Mouse (Mus musculus) forebrain, embryonic 16.5 days (tissue): ENCODE data around the gene Pik3cb. TPM values are rescaled to one million over a fixed set of nuclear protein-coding genes. Genes with fewer than 3 reads are reported as not detected.

Experiments used
- ATAC-seq: fragments of 200-750 bp; cut with Nextera tagmentation; 2 replicates; pipeline ENCODE4 v1.8.0; 2017; ENCODE audit warnings: mild to moderate bottlenecking, moderate library complexity
- H3K27ac ChIP-seq: fragments of 300-500 bp; sonication (generic); 2 replicates; pipeline ENCODE4 v1.5.1; 2014; ENCODE audit warnings: low read length, control low read depth
- H3K27me3 ChIP-seq: fragments of 300-500 bp; sonication (generic); replicated peaks from 2 replicates; pipeline ENCODE4 v1.6.1; 2014; ENCODE audit warnings: low read length; ENCODE audit not compliant: control insufficient read depth, insufficient read depth
- H3K36me3 ChIP-seq: fragments of 300-500 bp; sonication (generic); 2 replicates; pipeline ENCODE4 v1.6.1; 2014; ENCODE audit not compliant: control insufficient read depth, insufficient read depth
- H3K4me1 ChIP-seq: fragments of 300-500 bp; sonication (generic); replicated peaks from 2 replicates; pipeline ENCODE4 v1.6.1; 2014; ENCODE audit warnings: low read length; ENCODE audit not compliant: control insufficient read depth, insufficient read depth
- H3K4me2 ChIP-seq: fragments of 300-500 bp; sonication (generic); 2 replicates; pipeline ENCODE4 v1.6.1; 2014; ENCODE audit warnings: mild to moderate bottlenecking, low read length, control low read depth
- H3K4me3 ChIP-seq: fragments of 300-500 bp; sonication (generic); replicated peaks from 2 replicates; pipeline ENCODE4 v1.5.1; 2014; ENCODE audit warnings: mild to moderate bottlenecking, low read length, control low read depth
- H3K9ac ChIP-seq: fragments of 300-500 bp; sonication (generic); replicated peaks from 2 replicates; pipeline ENCODE4 v1.6.1; 2014; ENCODE audit warnings: low read depth, low read length, control low read depth
- H3K9me3 ChIP-seq: fragments of 300-500 bp; sonication (generic); 2 replicates; pipeline ENCODE4 v1.6.1; 2016; ENCODE audit warnings: low read length; ENCODE audit not compliant: control insufficient read depth
- WGBS: fragments of 180-500 bp; shearing (Covaris S2); extraction: QIAGEN DNeasy Blood & Tissue Kit; methylation state at CpG from one replicate; pipeline ENCODE4 v1.1.7; 2014; 5-methylcytosine and 5-hydroxymethylcytosine counted together
- polyA plus RNA-seq: library from polyadenylated mRNA; unstranded; fragments of >200 nt; fragmentation: Nextera tagmentation; extraction: Ambion mirVana; gene quantifications from 2 replicates; pipeline ENCODE4 v1.2.1, GENCODE M21; 2015

The Pik3cb gene
- polyA plus RNA-seq, 1 experiment from 2014 or later: 3.2 TPM

DNA sequence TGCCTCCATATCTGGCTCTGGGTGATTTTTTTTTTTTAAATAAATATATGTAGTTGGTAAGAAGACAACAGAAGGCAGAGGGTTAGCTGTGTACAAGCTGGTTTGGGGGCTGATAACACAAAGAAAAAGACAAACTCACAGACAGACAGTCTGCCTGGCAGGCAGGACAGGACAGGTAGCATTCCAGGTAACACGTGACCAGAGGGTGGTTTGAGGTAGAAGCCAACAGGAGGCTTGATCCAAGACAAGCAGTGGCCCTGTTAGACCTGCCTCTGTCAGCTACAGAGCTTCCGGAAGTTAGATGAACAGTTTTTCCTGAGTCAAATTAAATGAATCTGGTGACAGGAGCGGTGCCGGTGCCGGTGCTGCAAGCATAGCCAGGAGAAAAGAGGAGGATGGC lies 26.5 kb upstream of the Pik3cb start:
- Histone ChIP-seq H3K4me1 (peaks cover 16% of the 10 kb centered on the region), H3K4me3 (no peak overlapping the region), H3K4me2 (no peak overlapping the region), H3K9ac (no peak overlapping the region), H3K9me3 (no peaks in the 10 kb centered on the region), H3K36me3 (no peaks in the 10 kb centered on the region), H3K27me3 (no peaks in the 10 kb centered on the region), H3K27ac (no peak overlapping the region)
- WGBS: 48% methylated on average over 5 of the region's 5 CpGs
- ATAC-seq: no peak

- no peak overlapping the region for H3K27ac ChIP-seq
- H3K4me1 ChIP-seq: peaks cover 16% of the 10 kb centered on the region
- H3K27me3 ChIP-seq: no peaks in the 10 kb centered on the region
- 66% methylated on average over 6 of the region's 6 CpGs for WGBS
- H3K4me3 ChIP-seq: no peak overlapping the region
- no peak for ATAC-seq
- no peaks in the 10 kb centered on the region for H3K36me3 ChIP-seq
- H3K4me2 ChIP-seq: no peak overlapping the region
- no peak overlapping the region for H3K9ac ChIP-seq
- H3K9me3 ChIP-seq: no peaks in the 10 kb centered on the region
Measured at GRCm38 (mm10) chr9:99165956-99166355, 25.5 kb upstream of the Pik3cb start.

DNA sequence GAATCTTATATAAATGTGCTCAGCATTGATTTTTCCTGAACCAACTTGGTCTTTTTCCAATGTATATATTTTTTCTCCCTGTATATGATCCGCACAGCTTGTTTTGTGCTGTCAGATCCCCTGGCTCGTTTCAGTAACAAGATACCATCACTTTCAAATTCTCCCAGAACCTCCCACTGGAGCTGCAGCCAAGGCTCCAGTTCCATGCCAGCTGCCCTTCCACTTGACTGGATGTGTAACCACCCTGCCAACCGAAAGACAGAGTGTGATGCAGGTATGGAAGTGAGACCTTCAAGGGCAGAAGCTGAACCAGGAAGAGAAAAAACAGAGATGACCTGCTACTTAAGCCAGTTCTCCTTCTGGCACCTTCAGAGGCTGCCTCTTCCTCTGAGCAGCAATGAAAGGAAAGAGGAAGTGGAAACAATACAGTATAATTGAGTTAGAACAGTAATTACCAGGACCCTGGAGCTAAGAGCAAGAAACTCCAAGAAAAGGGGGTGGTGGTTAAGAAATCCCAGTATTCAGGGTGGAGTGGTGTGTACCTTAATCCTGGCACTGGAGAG lies 24.3 kb upstream of the Pik3cb start:
- Histone ChIP-seq H3K27ac (peak overlapping the region; percentile 12; the same call in 1 of the 2 replicates), H3K4me2 (no peak overlapping the region), H3K4me3 (no peak overlapping the region), H3K9ac (no peak overlapping the region), H3K27me3 (no peaks in the 10 kb centered on the region), H3K9me3 (no peaks in the 10 kb centered on the region), H3K36me3 (no peaks in the 10 kb centered on the region), H3K4me1 (peaks cover 16% of the 10 kb centered on the region)
- peak; percentile 36; the same call in 1 of the 2 replicates for ATAC-seq
- WGBS: 29% methylated on average over 3 of the region's 3 CpGs

- no peaks in the 10 kb centered on the region for H3K9me3 ChIP-seq
- no peak overlapping the region; the same call in 1 of the 2 replicates for H3K4me2 ChIP-seq
- no peak overlapping the region for H3K4me3 ChIP-seq
- H3K27me3 ChIP-seq: no peaks in the 10 kb centered on the region
- 36% methylated on average over 9 of the region's 9 CpGs for WGBS
- H3K4me1 ChIP-seq: peaks cover 16% of the 10 kb centered on the region
- no peaks in the 10 kb centered on the region for H3K36me3 ChIP-seq
- no peak overlapping the region for H3K9ac ChIP-seq
- no peak for ATAC-seq
- peak overlapping the region; percentile 21; the same call in 1 of the 2 replicates for H3K27ac ChIP-seq
Measured at GRCm38 (mm10) chr9:99164148-99164503, 23.7 kb upstream of the Pik3cb start.

DNA sequence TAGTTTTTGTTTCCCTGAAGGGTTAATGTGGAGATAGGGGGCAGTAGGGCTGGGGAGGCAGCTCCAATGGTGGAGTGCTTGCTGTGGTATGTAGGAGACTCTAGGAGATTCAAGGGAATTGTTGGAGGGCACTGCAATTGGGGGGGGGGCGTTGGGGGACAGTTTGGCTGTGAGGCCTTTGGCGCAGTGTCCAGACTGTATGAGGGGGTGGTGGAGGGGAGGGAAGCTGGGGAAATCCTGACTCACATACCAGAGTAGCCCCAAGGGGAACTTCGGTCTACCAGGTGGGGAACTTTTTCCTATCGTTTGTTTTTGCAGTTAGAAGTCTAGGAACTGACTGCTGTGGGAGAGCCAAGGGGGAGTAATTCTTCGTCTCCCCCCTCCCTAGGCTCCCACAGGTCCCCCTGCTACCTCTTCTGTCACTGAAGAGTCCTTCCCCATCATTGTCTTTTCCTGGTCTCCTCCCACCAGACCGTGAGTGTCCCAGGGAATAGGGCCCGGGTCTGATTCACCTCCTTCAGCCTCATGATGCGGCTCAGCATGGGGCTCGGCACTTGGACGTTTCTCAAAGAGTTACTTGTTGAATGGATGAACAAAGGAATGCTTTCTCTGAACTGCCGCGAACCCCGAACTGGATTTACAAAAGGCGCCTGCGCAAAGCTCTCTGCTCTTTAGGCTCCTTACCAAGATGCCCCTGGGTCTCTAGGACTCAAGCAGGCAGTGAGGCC lies 23.2 kb upstream of the Pik3cb start:
- Histone ChIP-seq H3K4me3 (no peak overlapping the region), H3K9ac (no peak overlapping the region), H3K4me2 (peak overlapping the region; percentile 9; the same call in 1 of the 2 replicates), H3K36me3 (no peaks in the 10 kb centered on the region), H3K27ac (peak overlapping the region; percentile 21; the same call in 1 of the 2 replicates), H3K4me1 (peaks cover 16% of the 10 kb centered on the region), H3K9me3 (no peaks in the 10 kb centered on the region), H3K27me3 (no peaks in the 10 kb centered on the region)
- WGBS: 3% methylated on average over 15 of the region's 15 CpGs
- peak; percentile 77 for ATAC-seq

DNA sequence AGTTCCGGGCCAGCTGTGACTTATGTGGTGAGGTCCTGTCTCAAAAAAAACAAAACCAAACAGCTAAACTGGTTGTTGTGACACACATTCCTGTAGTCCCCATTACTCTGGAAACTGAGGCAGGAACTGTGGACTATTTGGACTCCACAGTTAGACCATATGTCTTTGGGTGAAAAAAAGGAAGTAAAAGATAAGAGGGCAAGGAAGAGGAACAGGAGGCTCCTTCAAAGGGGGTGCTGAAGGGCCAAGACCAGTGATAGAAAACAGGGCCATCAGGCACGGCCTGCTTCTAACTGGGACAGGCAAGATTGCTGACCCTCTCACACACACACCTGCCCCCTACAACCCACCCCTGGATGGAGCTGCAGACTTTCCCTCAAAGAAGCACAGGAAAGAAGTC lies 22.4 kb upstream of the Pik3cb start:
- Histone ChIP-seq H3K27ac (no peak overlapping the region), H3K27me3 (no peaks in the 10 kb centered on the region), H3K4me3 (no peak overlapping the region), H3K9me3 (no peaks in the 10 kb centered on the region), H3K9ac (no peak overlapping the region), H3K4me2 (no peak overlapping the region), H3K36me3 (no peaks in the 10 kb centered on the region), H3K4me1 (peaks cover 16% of the 10 kb centered on the region)
- 88% methylated on average over 2 of the region's 2 CpGs for WGBS
- ATAC-seq: no peak

GRCm38 (mm10) chr9:99160780-99161179 lies 20.4 kb upstream of the Pik3cb start:
- H3K27ac ChIP-seq: no peak overlapping the region
- no peak for ATAC-seq
- no peak overlapping the region for H3K4me3 ChIP-seq
- 90% methylated on average over 5 of the region's 5 CpGs for WGBS
- no peak overlapping the region for H3K4me2 ChIP-seq
- no peaks in the 10 kb centered on the region for H3K27me3 ChIP-seq
- no peak overlapping the region for H3K9ac ChIP-seq
- peaks cover 16% of the 10 kb centered on the region for H3K4me1 ChIP-seq
- no peaks in the 10 kb centered on the region for H3K9me3 ChIP-seq
- H3K36me3 ChIP-seq: no peaks in the 10 kb centered on the region

GRCm38 (mm10) chr9:99159932-99160331 lies 19.5 kb upstream of the Pik3cb start:
- Histone ChIP-seq H3K27ac (no peak overlapping the region), H3K27me3 (no peaks in the 10 kb centered on the region), H3K4me1 (peaks cover 15% of the 10 kb centered on the region), H3K4me3 (no peak overlapping the region), H3K9me3 (no peaks in the 10 kb centered on the region), H3K36me3 (no peaks in the 10 kb centered on the region), H3K9ac (no peak overlapping the region), H3K4me2 (no peak overlapping the region)
- no peak for ATAC-seq
- WGBS: 91% methylated on average over 5 of the region's 5 CpGs

DNA sequence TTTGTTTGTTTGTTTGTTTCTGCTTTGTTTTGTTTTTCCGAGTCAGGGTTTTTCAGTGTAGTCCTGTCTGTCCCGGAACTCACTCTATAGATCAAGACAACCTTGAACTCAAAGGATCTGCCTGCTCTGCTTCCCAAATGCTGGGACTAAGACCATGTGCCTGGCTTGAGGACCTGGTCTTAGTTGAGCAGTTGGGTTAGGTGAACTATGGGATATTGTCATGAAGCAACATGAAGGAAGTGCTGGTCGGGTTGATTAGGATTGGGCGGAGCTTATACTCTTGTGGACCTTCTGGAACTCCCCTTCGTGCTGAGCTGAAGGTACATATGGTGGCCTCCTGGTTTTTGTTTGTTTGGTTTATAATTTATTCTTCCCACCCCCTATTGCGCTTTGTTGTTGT lies 18.3 kb upstream of the Pik3cb start:
- H3K36me3 ChIP-seq: no peaks in the 10 kb centered on the region
- WGBS: 87% methylated on average over 6 of the region's 6 CpGs
- ATAC-seq: no peak

More for the DNA sequence above, 18.3 kb upstream of the Pik3cb start:
- Histone ChIP-seq H3K4me1 (peaks cover 9% of the 10 kb centered on the region), H3K4me3 (no peak overlapping the region), H3K27me3 (no peaks in the 10 kb centered on the region), H3K4me2 (no peak overlapping the region), H3K27ac (no peak overlapping the region), H3K9ac (no peak overlapping the region), H3K9me3 (no peaks in the 10 kb centered on the region)
